Mouse (Mus musculus): ENCODE measurements around the gene Fgfr2. TPM values are rescaled to one million over a fixed set of nuclear protein-coding genes. Genes with fewer than 3 reads are reported as not detected.

Fgfr2 gene
- polyA plus RNA-seq, 1 experiment, result 52.3 TPM

DNA sequence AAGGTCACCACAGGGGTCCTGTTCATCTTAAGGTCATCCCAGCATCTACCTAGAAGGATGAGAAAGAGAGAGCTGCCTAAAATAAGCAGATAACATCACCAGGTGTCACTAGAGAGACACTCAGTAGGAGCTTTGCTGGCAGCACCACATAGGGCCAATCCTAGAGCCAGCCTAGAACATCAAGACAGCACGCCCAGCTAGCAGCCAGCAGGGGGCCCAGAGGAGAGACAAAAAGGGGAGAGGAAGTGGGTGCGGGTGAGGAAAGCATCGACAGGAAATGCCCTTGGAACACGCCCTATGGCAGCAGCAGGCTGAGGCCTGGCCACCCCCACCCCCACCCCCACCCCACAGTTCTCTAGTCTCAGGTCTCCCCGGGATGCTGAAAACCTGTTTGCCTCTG is 388.0 kb downstream of the Fgfr2 start:
- DNase-seq (ENCODE audit: low read depth), result no peak
- TF ChIP-seq POLR2A (IDR thresholded peaks at IDR 0.05; ENCODE audit: borderline replicate concordance, extremely low read depth, insufficient read depth, insufficient read length, poor library complexity, severe bottlenecking), result no peak
- TF ChIP-seq CTCF (IDR thresholded peaks at IDR 0.05; ENCODE audit: borderline replicate concordance, extremely low read depth, insufficient read depth, insufficient read length), result peak; percentile 13; the same call in 1 of the 2 replicates

DNA sequence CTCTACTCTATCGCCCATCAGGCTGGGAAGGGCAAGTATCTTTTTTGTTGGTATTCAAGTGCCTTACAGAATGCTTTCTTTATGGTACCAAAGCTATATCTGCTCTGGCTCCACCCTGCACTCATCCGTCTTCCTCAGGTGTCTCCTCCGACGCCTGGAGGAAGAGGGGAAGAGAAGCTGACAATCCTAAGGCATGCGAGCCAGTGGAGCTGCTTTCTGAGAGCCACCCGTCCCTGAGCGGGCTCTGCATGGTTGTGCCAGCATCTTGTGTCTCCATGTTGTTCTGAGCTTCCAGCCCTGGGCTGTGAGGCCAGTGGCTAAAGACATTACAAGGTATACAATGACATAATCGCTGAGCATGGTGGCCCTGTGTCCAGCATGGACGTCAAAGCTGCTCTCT is 388.9 kb downstream of the Fgfr2 start:
- TF ChIP-seq CTCF (IDR thresholded peaks at IDR 0.05; ENCODE audit: borderline replicate concordance, extremely low read depth, insufficient read depth, insufficient read length), result no peak
- no peak for TF ChIP-seq POLR2A (IDR thresholded peaks at IDR 0.05; ENCODE audit: borderline replicate concordance, extremely low read depth, insufficient read depth, insufficient read length, poor library complexity, severe bottlenecking)
- DNase-seq (ENCODE audit: low read depth), result no peak

DNA sequence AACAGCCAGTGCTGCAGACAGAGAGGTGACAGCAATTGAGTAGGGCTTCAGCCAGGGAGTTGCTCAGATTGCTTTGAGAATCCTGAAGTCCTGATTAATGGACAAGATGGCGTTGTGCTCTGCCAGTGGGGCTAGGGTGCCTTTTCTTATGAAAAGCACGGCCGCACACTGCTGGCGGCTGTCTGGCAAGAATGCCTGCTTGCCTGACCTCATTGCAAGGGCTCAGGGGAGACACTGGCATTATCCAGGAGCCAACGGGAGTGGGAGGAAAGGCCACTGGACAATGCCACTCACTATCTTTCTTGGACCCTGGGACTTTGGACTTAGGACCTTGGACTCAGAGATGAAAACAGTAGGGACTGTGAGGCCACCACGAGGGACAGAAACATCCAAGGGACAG is 389.6 kb downstream of the Fgfr2 start:
- DNase-seq (ENCODE audit: low read depth), result peak; percentile 72

DNA sequence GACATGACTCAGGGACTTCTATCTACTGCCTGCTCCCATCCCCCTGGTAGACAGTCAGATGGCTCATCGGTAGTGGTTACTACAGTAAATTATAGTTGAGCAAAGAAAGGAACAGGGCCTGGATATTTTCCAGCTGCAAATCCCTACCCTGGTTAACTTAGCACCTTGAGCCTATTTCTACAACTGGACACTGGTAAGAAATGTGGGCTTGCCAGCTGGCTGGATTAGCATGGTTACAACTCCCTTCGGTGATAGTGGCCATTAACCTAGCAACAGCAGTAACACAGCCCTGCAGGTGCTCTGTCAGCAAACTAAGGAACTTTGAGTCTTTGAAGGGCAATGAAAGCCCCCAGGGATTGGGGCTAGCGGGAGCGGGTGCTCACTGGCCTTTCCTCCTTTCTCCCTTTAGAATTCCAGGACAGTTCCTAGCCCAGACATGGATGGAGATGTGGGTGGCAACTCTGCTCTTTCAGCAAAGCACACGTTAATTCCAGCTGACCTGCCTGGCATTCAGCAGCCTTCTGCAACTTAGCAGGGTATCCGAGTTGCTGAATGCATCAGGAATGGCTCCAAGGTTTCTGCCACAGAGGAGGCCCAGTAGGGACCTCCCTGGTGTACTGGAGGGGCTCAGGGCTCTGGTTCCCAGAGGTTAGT is 390.9 kb downstream of the Fgfr2 start:
- TF ChIP-seq POLR2A (IDR thresholded peaks at IDR 0.05; ENCODE audit: borderline replicate concordance, extremely low read depth, insufficient read depth, insufficient read length, poor library complexity, severe bottlenecking), result no peak
- no peak for TF ChIP-seq CTCF (IDR thresholded peaks at IDR 0.05; ENCODE audit: borderline replicate concordance, extremely low read depth, insufficient read depth, insufficient read length)
- peak; percentile 90 for DNase-seq (ENCODE audit: low read depth)

More for the DNA sequence above, 389.6 kb downstream of the Fgfr2 start:
- no peak for TF ChIP-seq POLR2A (IDR thresholded peaks at IDR 0.05; ENCODE audit: borderline replicate concordance, extremely low read depth, insufficient read depth, insufficient read length, poor library complexity, severe bottlenecking)
- TF ChIP-seq CTCF (IDR thresholded peaks at IDR 0.05; ENCODE audit: borderline replicate concordance, extremely low read depth, insufficient read depth, insufficient read length), result no peak

DNA sequence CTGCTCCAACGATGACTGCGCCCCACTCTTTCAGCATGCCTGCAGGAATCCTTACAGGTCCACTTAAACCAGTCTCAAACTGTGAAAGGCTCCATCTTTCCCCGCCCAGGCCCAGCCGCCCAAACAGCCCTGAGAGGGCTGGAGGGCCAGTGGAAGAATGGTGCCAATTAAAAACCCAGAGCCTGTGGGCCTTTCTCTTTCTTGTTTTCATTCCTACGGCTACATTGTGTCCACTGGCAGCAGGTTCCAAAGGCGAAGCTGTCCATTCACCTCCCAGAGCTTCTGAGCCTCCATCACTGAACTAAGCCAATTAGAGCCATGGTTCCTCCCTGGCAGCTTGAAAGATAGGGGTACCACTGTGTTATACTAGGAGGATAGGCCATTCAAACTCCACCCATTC is 391.6 kb downstream of the Fgfr2 start:
- peak; percentile 92 for DNase-seq (ENCODE audit: low read depth)
- no peak for TF ChIP-seq POLR2A (IDR thresholded peaks at IDR 0.05; ENCODE audit: borderline replicate concordance, extremely low read depth, insufficient read depth, insufficient read length, poor library complexity, severe bottlenecking)
- no peak for TF ChIP-seq CTCF (IDR thresholded peaks at IDR 0.05; ENCODE audit: borderline replicate concordance, extremely low read depth, insufficient read depth, insufficient read length)

DNA sequence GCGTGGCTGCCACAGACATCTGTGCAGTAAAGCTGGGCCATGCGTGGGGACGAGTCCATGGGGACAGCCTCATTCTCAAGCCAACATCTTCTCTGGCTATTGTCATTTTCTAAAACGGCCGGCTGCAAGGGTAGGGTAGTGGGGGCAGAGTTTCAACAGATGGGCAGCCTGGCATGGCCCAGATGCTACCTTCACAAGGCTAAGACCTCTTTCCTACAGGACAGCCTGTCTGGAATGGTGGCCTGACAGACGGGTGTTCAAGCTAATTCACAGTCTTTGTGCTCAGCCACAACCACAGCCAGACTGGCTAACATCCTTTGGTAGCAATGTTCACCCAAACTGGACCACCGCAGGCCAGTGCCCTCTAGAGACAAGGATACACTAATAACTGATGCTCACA is 392.6 kb downstream of the Fgfr2 start:
- peak; percentile 55 for DNase-seq (ENCODE audit: low read depth)
- TF ChIP-seq POLR2A (IDR thresholded peaks at IDR 0.05; ENCODE audit: borderline replicate concordance, extremely low read depth, insufficient read depth, insufficient read length, poor library complexity, severe bottlenecking), result no peak
- TF ChIP-seq CTCF (IDR thresholded peaks at IDR 0.05; ENCODE audit: borderline replicate concordance, extremely low read depth, insufficient read depth, insufficient read length), result no peak

DNA sequence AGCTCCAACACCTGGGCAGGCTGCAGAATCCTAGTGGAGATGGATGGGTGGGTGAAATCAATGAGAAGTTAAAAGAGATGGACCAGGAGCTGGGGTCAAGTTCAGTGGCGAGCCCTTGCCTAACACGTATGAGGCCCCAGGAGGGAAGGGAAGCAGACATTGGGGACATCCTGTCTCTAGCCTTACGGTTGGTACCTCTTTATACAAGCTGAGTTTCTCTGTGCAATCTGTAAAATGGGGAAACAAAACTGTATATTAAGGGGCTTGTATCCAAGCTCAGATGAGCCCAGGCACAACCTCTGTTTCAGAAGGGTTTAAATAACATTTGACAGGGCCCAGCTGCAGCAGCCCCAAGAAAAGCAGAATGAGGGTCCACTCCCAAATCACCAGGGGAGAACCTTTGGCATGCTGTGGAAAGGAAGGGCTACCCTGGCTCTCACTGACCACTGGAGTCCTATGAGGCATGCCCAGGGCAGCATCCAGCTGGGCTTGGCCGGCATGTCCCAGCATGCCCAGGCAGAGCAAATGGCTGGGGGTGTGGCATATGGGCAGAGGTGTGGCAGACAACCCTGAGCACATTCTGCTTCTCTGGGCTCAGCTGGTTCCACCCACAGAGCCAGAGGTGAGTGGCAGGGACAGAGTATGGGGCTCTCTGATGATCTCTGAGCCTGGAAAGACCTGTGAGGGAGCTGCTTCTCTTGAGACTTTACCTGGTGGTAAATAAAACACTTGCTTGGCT is 393.9 kb downstream of the Fgfr2 start:
- TF ChIP-seq CTCF (IDR thresholded peaks at IDR 0.05; ENCODE audit: borderline replicate concordance, extremely low read depth, insufficient read depth, insufficient read length) (no peak), POLR2A (IDR thresholded peaks at IDR 0.05; ENCODE audit: borderline replicate concordance, extremely low read depth, insufficient read depth, insufficient read length, poor library complexity, severe bottlenecking) (no peak)
- DNase-seq (ENCODE audit: low read depth), result no peak

DNA sequence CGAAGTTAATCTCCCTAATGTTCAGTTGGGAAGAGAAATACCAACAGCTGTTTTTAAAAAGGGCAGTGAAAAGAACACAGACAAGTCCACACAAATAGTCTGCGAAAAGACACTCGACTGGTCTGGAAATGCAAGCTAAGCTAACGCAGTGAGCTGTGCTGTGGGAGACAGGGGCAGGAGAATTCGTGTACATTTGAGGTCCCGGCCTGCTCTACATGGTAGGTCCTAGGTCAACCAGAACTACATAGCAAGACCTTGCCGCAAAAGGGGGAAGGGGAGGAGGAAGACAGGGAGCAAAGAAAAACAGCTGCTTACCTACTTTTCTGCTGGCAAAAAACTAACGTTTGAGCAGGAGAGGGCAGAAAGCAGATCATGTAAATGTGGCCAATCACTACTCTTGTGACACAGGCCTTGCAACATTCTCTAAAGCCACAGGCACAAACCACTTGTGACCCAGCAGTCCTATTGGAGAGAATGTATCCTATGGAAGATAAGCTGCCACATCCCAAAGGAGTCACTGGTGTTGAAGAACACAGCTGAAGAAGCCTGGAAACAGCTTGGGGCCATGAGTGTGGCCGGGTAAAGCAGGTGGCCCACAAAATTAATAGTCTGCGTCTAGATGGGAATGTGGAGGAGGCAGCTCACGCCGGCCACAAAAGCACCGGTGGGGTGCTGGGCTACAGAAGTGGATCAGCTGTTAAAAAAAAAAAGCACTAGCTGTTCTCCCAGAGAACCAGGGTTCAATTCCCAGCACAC is 396.9 kb downstream of the Fgfr2 start:
- peak; percentile 23 for DNase-seq (ENCODE audit: low read depth)
- TF ChIP-seq CTCF (IDR thresholded peaks at IDR 0.05; ENCODE audit: borderline replicate concordance, extremely low read depth, insufficient read depth, insufficient read length), result no peak
- no peak for TF ChIP-seq POLR2A (IDR thresholded peaks at IDR 0.05; ENCODE audit: borderline replicate concordance, extremely low read depth, insufficient read depth, insufficient read length, poor library complexity, severe bottlenecking)

DNA sequence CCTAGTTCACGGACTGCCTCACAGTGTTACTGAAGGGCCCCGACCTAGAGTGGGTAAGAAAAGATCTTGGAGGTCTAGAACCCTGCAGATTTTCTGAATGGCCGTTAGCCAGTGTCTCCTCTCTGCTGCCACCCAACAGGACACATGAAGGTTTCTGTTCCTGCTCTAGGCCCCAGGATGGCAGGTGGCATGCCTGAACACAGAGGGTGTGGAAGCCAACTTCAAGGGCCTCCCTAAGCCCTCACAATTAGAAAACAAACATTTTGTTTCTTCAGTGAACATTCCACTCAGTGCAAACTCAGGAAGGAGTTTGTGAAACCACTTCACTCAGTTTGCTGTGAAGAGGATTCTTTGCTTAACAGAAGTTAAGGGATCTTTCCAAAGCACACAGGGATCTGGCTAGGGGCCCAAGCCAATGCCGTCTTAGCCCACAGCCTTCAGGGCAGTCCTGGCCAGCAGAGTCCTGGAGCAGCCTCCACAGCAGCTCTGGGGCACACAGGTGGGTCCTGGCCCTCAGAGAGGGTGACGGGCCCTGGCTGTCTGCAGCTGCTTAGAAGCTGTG is 398.6 kb downstream of the Fgfr2 start:
- TF ChIP-seq CTCF (IDR thresholded peaks at IDR 0.05; ENCODE audit: borderline replicate concordance, extremely low read depth, insufficient read depth, insufficient read length) (no peak), POLR2A (IDR thresholded peaks at IDR 0.05; ENCODE audit: borderline replicate concordance, extremely low read depth, insufficient read depth, insufficient read length, poor library complexity, severe bottlenecking) (no peak)
- no peak for DNase-seq (ENCODE audit: low read depth)

DNA sequence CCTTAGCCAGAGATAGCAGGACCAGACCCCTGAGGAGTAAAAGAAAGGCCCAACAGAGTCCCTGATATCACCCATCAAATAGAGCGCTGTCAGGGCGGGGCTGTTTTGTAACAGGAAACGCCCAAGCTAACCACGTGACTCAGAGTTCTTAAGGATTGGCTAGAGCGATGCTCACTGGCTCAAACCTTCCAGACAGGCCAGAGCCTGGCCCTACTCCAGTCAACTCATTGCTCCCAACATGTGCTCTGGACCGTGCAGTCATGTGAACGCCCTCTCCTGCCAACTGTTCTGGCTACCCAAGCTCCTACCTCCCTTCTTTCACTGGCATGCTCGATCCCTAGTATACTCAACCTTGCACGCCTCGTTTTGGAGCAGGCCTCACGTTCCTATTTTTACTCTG is 399.2 kb downstream of the Fgfr2 start:
- DNase-seq (ENCODE audit: low read depth), result peak; percentile 83
- TF ChIP-seq POLR2A (IDR thresholded peaks at IDR 0.05; ENCODE audit: borderline replicate concordance, extremely low read depth, insufficient read depth, insufficient read length, poor library complexity, severe bottlenecking), result no peak
- no peak for TF ChIP-seq CTCF (IDR thresholded peaks at IDR 0.05; ENCODE audit: borderline replicate concordance, extremely low read depth, insufficient read depth, insufficient read length)

Measured in brain, embryonic 14.5 days (tissue).